Mouse (Mus musculus): ENCODE results near the gene Fcrla.

Gene Fcrla

GRCm38 (mm10) chr1:170889310-170889709 is 38.1 kb downstream of the Fcrla start:
- WGBS, result 82% methylated on average over 4 of the region's 4 CpGs

GRCm38 (mm10) chr1:170886044-170886458 is 41.3 kb downstream of the Fcrla start:
- WGBS, result 40% methylated on average over 6 of the region's 6 CpGs

GRCm38 (mm10) chr1:170884978-170885561 is 42.3 kb downstream of the Fcrla start, which contains the start of the genes Gm26620 and Dusp12:
Gene Gm26620 (plus strand): TSS chr1:170885065.
Gene Dusp12 (minus strand): TSS chr1:170885540.
- WGBS, result under 1% methylated on average over 46 of the region's 46 CpGs

GRCm38 (mm10) chr1:170884390-170884789 is 43.0 kb downstream of the Fcrla start:
- WGBS, result 17% methylated on average over 8 of the region's 8 CpGs

- WGBS, result 87% methylated on average over 5 of the region's 5 CpGs
These were observed 44.4 kb downstream of the Fcrla start for GRCm38 (mm10) chr1:170882915-170883485.

GRCm38 (mm10) chr1:170876906-170877305 is 50.5 kb downstream of the Fcrla start:
- WGBS, result 87% methylated on average over 5 of the region's 5 CpGs

- WGBS, result 87% methylated on average over 3 of the region's 3 CpGs
These were observed 51.7 kb downstream of the Fcrla start for GRCm38 (mm10) chr1:170875676-170876075.

GRCm38 (mm10) chr1:170871961-170872360 is 55.4 kb downstream of the Fcrla start:
- WGBS, result 96% methylated on average over 2 of the region's 2 CpGs

- WGBS, result 95% methylated on average over 6 of the region's 6 CpGs
These were observed 56.0 kb downstream of the Fcrla start for GRCm38 (mm10) chr1:170871402-170871801.

- WGBS, result 10% methylated on average over 14 of the region's 14 CpGs
These were observed 58.5 kb downstream of the Fcrla start for GRCm38 (mm10) chr1:170868905-170869283.

GRCm38 (mm10) chr1:170868107-170868904 is 59.1 kb downstream of the Fcrla start:
- under 1% methylated on average over 33 of the region's 33 CpGs for WGBS

- under 1% methylated on average over 25 of the region's 25 CpGs for WGBS
These were observed 59.7 kb downstream of the Fcrla start, which contains the start of gene Atf6 for GRCm38 (mm10) chr1:170867691-170868105. Gene Atf6 (minus strand): TSS chr1:170867771.
